Mouse (Mus musculus) liver, embryonic 14.5 days (tissue): ENCODE measurements around the gene Carmil1. TPM values are rescaled to one million over a fixed set of nuclear protein-coding genes. Genes with fewer than 3 reads are reported as not detected.

Experiments
- ATAC-seq: fragments of 200-750 bp; cut with Nextera tagmentation; 2 replicates; pipeline ENCODE4 v1.8.0; 2017; ENCODE audit warnings: moderate number of reproducible peaks, mild to moderate bottlenecking, moderate library complexity; ENCODE audit not compliant: insufficient read depth
- DNase-seq, 3 experiments: peaks; one replicate each; pipeline ENCODE4 v3.0.0-alpha.2; 2012 to 2013; ENCODE audit warnings: low read depth in 3 of 3, low spot score in 3 of 3
- H3K27ac ChIP-seq: fragments of 300-500 bp; sonication (generic); 2 replicates; pipeline ENCODE4 v1.5.1; 2014; ENCODE audit warnings: moderate library complexity, mild to moderate bottlenecking, control low read depth, inconsistent platforms
- H3K27me3 ChIP-seq: fragments of 300-500 bp; sonication (generic); 2 replicates; pipeline ENCODE4 v1.6.1; 2014; ENCODE audit warnings: mild to moderate bottlenecking, low read length, moderate library complexity; ENCODE audit not compliant: control insufficient read depth, insufficient read depth
- H3K36me3 ChIP-seq: fragments of 300-500 bp; sonication (generic); replicated peaks from 2 replicates; pipeline ENCODE4 v1.6.1; 2014; ENCODE audit warnings: low read depth; ENCODE audit not compliant: control insufficient read depth, insufficient read depth
- H3K4me1 ChIP-seq, 2 experiments: fragments of 200-500 bp in 1 of 2; fragments of 300-500 bp in 1 of 2; sonication (generic) in 1 of 2; replicated peaks; 2 replicates each; pipeline ENCODE4 v1.6.1; 2012 to 2014; ENCODE audit warnings: antibody characterized with exemption in 1 of 2, inconsistent platforms in 1 of 2, low read length in 1 of 2; ENCODE audit not compliant: control insufficient read depth in 2 of 2, insufficient read depth in 2 of 2
- H3K4me2 ChIP-seq: fragments of 300-500 bp; sonication (generic); 2 replicates; pipeline ENCODE4 v1.6.1; 2014; ENCODE audit warnings: low read depth, mild to moderate bottlenecking, control low read depth, moderate library complexity
- H3K4me3 ChIP-seq, 2 experiments: fragments of 200-500 bp in 1 of 2; fragments of 300-500 bp in 1 of 2; sonication (generic) in 1 of 2; 2 replicates each; pipeline ENCODE4 v1.5.1; 2012 to 2014; ENCODE audit warnings: low read depth in 2 of 2, low read length in 2 of 2, mild to moderate bottlenecking in 2 of 2, control low read depth in 1 of 2, inconsistent platforms in 1 of 2, moderate library complexity in 1 of 2; ENCODE audit not compliant: insufficient read depth in 1 of 2
- H3K9ac ChIP-seq: fragments of 300-500 bp; sonication (generic); replicated peaks from 2 replicates; pipeline ENCODE4 v1.6.1; 2014; ENCODE audit warnings: mild to moderate bottlenecking, control low read depth, moderate library complexity
- H3K9me3 ChIP-seq: fragments of 300-500 bp; sonication (generic); 2 replicates; pipeline ENCODE4 v1.6.1; 2016; ENCODE audit warnings: low read length, mixed read lengths; ENCODE audit not compliant: control insufficient read depth
- CTCF ChIP-seq: IDR thresholded peaks from 2 replicates; pipeline ENCODE4 v1.5.1; 2016; ENCODE audit warnings: antibody characterized with exemption, low read depth, control low read depth
- EP300 ChIP-seq: IDR thresholded peaks from 2 replicates; pipeline ENCODE4 v1.6.1; 2016; ENCODE audit warnings: antibody characterized with exemption, low read depth
- WGBS: fragments of 180-500 bp; shearing (Covaris S2); extraction: QIAGEN DNeasy Blood & Tissue Kit; methylation state at CpG from one replicate; pipeline ENCODE4 v1.1.7; 2014; ENCODE audit not compliant: insufficient replicate concordance; 5-methylcytosine and 5-hydroxymethylcytosine counted together
- polyA plus RNA-seq, 2 experiments: library from polyadenylated mRNA; depleted of rRNA in 1 of 2; stranded (reverse) in 1 of 2; unstranded in 1 of 2; fragments of >200 nt; fragmentation: Nextera tagmentation in 1 of 2; extraction: Ambion mirVana in 1 of 2; gene quantifications; 2 replicates each; pipeline versions ENCODE4 v1.2.1 to v1.2.3; 2012 to 2014

The Carmil1 gene
- polyA plus RNA-seq, 2 experiments = 1.8 to 4.2 TPM

- Histone ChIP-seq H3K27ac (no peak overlapping the region), H3K4me1 (peaks cover 0 to 2% of the 10 kb centered on the region in 2 experiments; a peak in 1 of 4 replicates), H3K36me3 (no peaks in the 10 kb centered on the region), H3K9me3 (no peaks in the 10 kb centered on the region), H3K27me3 (no peaks in the 10 kb centered on the region), H3K4me2 (no peak overlapping the region), H3K9ac (no peak overlapping the region), H3K4me3 (no peak overlapping the region)
- no peak for TF ChIP-seq CTCF
- TF ChIP-seq EP300 = no peak
- no peak for ATAC-seq
- 53% methylated on average over 5 of the region's 5 CpGs for WGBS
- DNase-seq = no peak
Measured at GRCm38 (mm10) chr13:24247928-24248327, 32.7 kb downstream of the Carmil1 start.

- Histone ChIP-seq H3K9me3 (no peaks in the 10 kb centered on the region), H3K9ac (no peak overlapping the region), H3K4me2 (no peak overlapping the region), H3K36me3 (no peaks in the 10 kb centered on the region), H3K27me3 (no peaks in the 10 kb centered on the region), H3K27ac (no peak overlapping the region), H3K4me1 (peaks cover 0 to 5% of the 10 kb centered on the region in 2 experiments; a peak in 1 of 4 replicates), H3K4me3 (no peak overlapping the region)
- WGBS = 67% methylated on average over 3 of the region's 3 CpGs
- DNase-seq = no peak
- no peak for ATAC-seq
- TF ChIP-seq CTCF (no peak), EP300 (no peak)
Measured at GRCm38 (mm10) chr13:24247441-24247840, 33.2 kb downstream of the Carmil1 start.

- Histone ChIP-seq H3K27me3 (no peaks in the 10 kb centered on the region), H3K36me3 (no peaks in the 10 kb centered on the region), H3K4me1 (peaks cover 0 to 6% of the 10 kb centered on the region in 2 experiments; a peak in 2 of 4 replicates), H3K4me3 (no peak overlapping the region), H3K9me3 (no peaks in the 10 kb centered on the region), H3K4me2 (no peak overlapping the region), H3K9ac (no peak overlapping the region), H3K27ac (no peak overlapping the region)
- TF ChIP-seq CTCF (no peak), EP300 (no peak)
- no peak for DNase-seq
- 58% methylated on average over 6 of the region's 6 CpGs for WGBS
- ATAC-seq = no peak
Measured at GRCm38 (mm10) chr13:24246266-24246665, 34.3 kb downstream of the Carmil1 start.

- Histone ChIP-seq H3K27ac (no peak overlapping the region), H3K4me3 (no peak overlapping the region), H3K4me1 (peaks cover 0 to 7% of the 10 kb centered on the region in 2 experiments; a peak in 2 of 4 replicates), H3K27me3 (no peaks in the 10 kb centered on the region), H3K36me3 (no peaks in the 10 kb centered on the region), H3K9me3 (no peaks in the 10 kb centered on the region), H3K9ac (no peak overlapping the region), H3K4me2 (no peak overlapping the region)
- TF ChIP-seq EP300 = no peak
- no peak for TF ChIP-seq CTCF
- WGBS = 56% methylated on average over 11 of the region's 11 CpGs
- DNase-seq (no peak), ATAC-seq (no peak)
Measured at GRCm38 (mm10) chr13:24244613-24245012, 36.0 kb downstream of the Carmil1 start.

GRCm38 (mm10) chr13:24243964-24244363 lies 36.6 kb downstream of the Carmil1 start:
- TF ChIP-seq EP300 = no peak
- no peak for TF ChIP-seq CTCF
- DNase-seq = no peak
- Histone ChIP-seq H3K4me1 (peaks cover 0 to 7% of the 10 kb centered on the region in 2 experiments; a peak in 2 of 4 replicates), H3K27ac (no peak overlapping the region), H3K4me2 (no peak overlapping the region), H3K4me3 (no peak overlapping the region), H3K27me3 (no peaks in the 10 kb centered on the region), H3K36me3 (no peaks in the 10 kb centered on the region), H3K9ac (no peak overlapping the region), H3K9me3 (no peaks in the 10 kb centered on the region)
- 24% methylated on average over 3 of the region's 4 CpGs for WGBS
- no peak for ATAC-seq
